Comparison of ENCODE assay signal across 8 mouse cellular contexts in genomic region chr3:68492513-68492912, GRCm38 (mm10).
DNase-seq lines count a peak whose midpoint lies in the region; ATAC-seq and TF ChIP-seq lines count a peak whose summit lies in the region.

No protein-coding gene starts in this region.

- TF ChIP-seq POLR2A in ES-Bruce4 (IDR thresholded peaks at IDR 0.05; ENCODE audit: insufficient read depth, low read length) = no peak

- peak overlapping the region; percentile 15; the same call in 1 of the 2 replicates for H3K4me3 ChIP-seq in ES-Bruce4 (ENCODE audit: low read depth, low read length)
- peak overlapping the region; percentile 71; the same call in 1 of the 2 replicates for H3K4me3 ChIP-seq in embryonic facial prominence, embryonic 13.5 days
- H3K4me3 ChIP-seq in hindbrain, embryonic 15.5 days = no peak overlapping the region
- no peak overlapping the region for H3K4me3 ChIP-seq in liver, embryonic 13.5 days (replicated peaks)
- H3K4me3 ChIP-seq in stomach, postnatal 0 days (ENCODE audit: low read depth, low read length) = peak overlapping the region; percentile 74

- H3K27me3 ChIP-seq in ES-Bruce4 (ENCODE audit: control insufficient read depth, insufficient read depth, low read length, poor library complexity, severe bottlenecking) = no peaks in the 10 kb centered on the region
- H3K27me3 ChIP-seq in embryonic facial prominence, embryonic 13.5 days = no peaks in the 10 kb centered on the region
- H3K27me3 ChIP-seq in hindbrain, embryonic 15.5 days = 0 out of 2 replicates have a peak, but pooled peaks cover 2% of the 10 kb centered on the region
- H3K27me3 ChIP-seq in liver, embryonic 13.5 days = peaks cover 55% of the 10 kb centered on the region
- no peaks in the 10 kb centered on the region for H3K27me3 ChIP-seq in stomach, postnatal 0 days (ENCODE audit: control insufficient read depth, insufficient read depth, low read length)

- TF ChIP-seq EP300 in ES-Bruce4 (IDR thresholded peaks at IDR 0.05; ENCODE audit: insufficient read depth, low read depth, low read length) = peak; percentile 98
- no peak for TF ChIP-seq EP300 in stomach, postnatal 0 days (optimal IDR thresholded peaks at IDR 0.05)

- peak overlapping the region; percentile 93 for H3K9ac ChIP-seq in ES-Bruce4 (ENCODE audit: low read depth, poor library complexity, severe bottlenecking)
- peak overlapping the region; percentile 81; the same call in 1 of the 2 replicates for H3K9ac ChIP-seq in embryonic facial prominence, embryonic 13.5 days
- no peak overlapping the region for H3K9ac ChIP-seq in hindbrain, embryonic 15.5 days
- no peak overlapping the region for H3K9ac ChIP-seq in liver, embryonic 13.5 days
- H3K9ac ChIP-seq in stomach, postnatal 0 days (ENCODE audit: low read length) = peak overlapping the region; percentile 28; the same call in 1 of the 2 replicates

- intact Hi-C loops in gastrocnemius, postnatal 36 days (cut with DNase I) = no loop called here

- H3K9me3 ChIP-seq in ES-Bruce4 (replicated peaks; ENCODE audit: control insufficient read depth, insufficient read depth, low read length, poor library complexity, severe bottlenecking) = no peaks in the 10 kb centered on the region
- no peaks in the 10 kb centered on the region for H3K9me3 ChIP-seq in embryonic facial prominence, embryonic 13.5 days
- no peaks in the 10 kb centered on the region for H3K9me3 ChIP-seq in hindbrain, embryonic 15.5 days
- H3K9me3 ChIP-seq in liver, embryonic 13.5 days (replicated peaks) = no peaks in the 10 kb centered on the region
- no peaks in the 10 kb centered on the region for H3K9me3 ChIP-seq in stomach, postnatal 0 days (ENCODE audit: control insufficient read depth, low read length)

- ATAC-seq in embryonic facial prominence, embryonic 13.5 days (ENCODE audit: insufficient number of reproducible peaks, insufficient read depth, low FRiP score, low TSS enrichment, low read depth) = no peak
- no peak for ATAC-seq in hindbrain, embryonic 15.5 days (ENCODE audit: low FRiP score, low read depth)
- ATAC-seq in liver, embryonic 13.5 days (ENCODE audit: low read depth) = no peak
- peak; percentile 10; the same call in 1 of the 2 replicates for ATAC-seq in stomach, postnatal 0 days (ENCODE audit: low FRiP score, low TSS enrichment)
- ATAC-seq in monocyte, adult 5-6 weeks (replicated peaks; ENCODE audit: insufficient number of reproducible peaks, low FRiP score, low TSS enrichment, poor library complexity, severe bottlenecking) = no peak

- no peak for TF ChIP-seq CTCF in ES-Bruce4 (IDR thresholded peaks at IDR 0.05; ENCODE audit: low read depth, low read length)
- TF ChIP-seq CTCF in stomach, postnatal 0 days (IDR thresholded peaks at IDR 0.05; ENCODE audit: low read depth) = no peak

- no peak for DNase-seq in liver, embryonic 13.5 days
- DNase-seq in stomach, postnatal 0 days (ENCODE audit: low spot score) = no peak
- no peak for DNase-seq in cerebellum, adult 11-12 months
- DNase-seq in gastrocnemius, postnatal 36 days = no peak

- H3K4me1 ChIP-seq in ES-Bruce4 (ENCODE audit: control insufficient read depth, insufficient read depth, low read length) = peaks cover 6% of the 10 kb centered on the region
- H3K4me1 ChIP-seq in embryonic facial prominence, embryonic 13.5 days = peaks cover 35% of the 10 kb centered on the region
- peaks cover 27% of the 10 kb centered on the region for H3K4me1 ChIP-seq in hindbrain, embryonic 15.5 days (replicated peaks)
- H3K4me1 ChIP-seq in liver, embryonic 13.5 days (replicated peaks) = peaks cover 38% of the 10 kb centered on the region
- H3K4me1 ChIP-seq in stomach, postnatal 0 days (replicated peaks; ENCODE audit: control insufficient read depth, insufficient read depth) = 0 out of 2 replicates have a peak, but pooled peaks cover 2% of the 10 kb centered on the region

- H3K36me3 ChIP-seq in ES-Bruce4 (ENCODE audit: control insufficient read depth, insufficient read depth, low read length, poor library complexity, severe bottlenecking) = 0 out of 2 replicates have a peak, but pooled peaks cover 3% of the 10 kb centered on the region
- H3K36me3 ChIP-seq in embryonic facial prominence, embryonic 13.5 days = no peaks in the 10 kb centered on the region
- H3K36me3 ChIP-seq in hindbrain, embryonic 15.5 days = no peaks in the 10 kb centered on the region
- no peaks in the 10 kb centered on the region for H3K36me3 ChIP-seq in liver, embryonic 13.5 days
- H3K36me3 ChIP-seq in stomach, postnatal 0 days (ENCODE audit: control insufficient read depth, insufficient read depth, low read length) = no peaks in the 10 kb centered on the region

- H3K27ac ChIP-seq in ES-Bruce4 (ENCODE audit: insufficient read depth, low read length) = peak overlapping the region; percentile 100
- peak overlapping the region; percentile 88 for H3K27ac ChIP-seq in embryonic facial prominence, embryonic 13.5 days
- peak overlapping the region; percentile 86; the same call in 1 of the 2 replicates for H3K27ac ChIP-seq in hindbrain, embryonic 15.5 days (replicated peaks)
- no peak overlapping the region for H3K27ac ChIP-seq in liver, embryonic 13.5 days
- H3K27ac ChIP-seq in stomach, postnatal 0 days (replicated peaks) = peak overlapping the region; percentile 98

- 12% methylated on average over 3 of the region's 3 CpGs for WGBS in embryonic facial prominence, embryonic 13.5 days
- 32% methylated on average over 3 of the region's 3 CpGs for WGBS in hindbrain, embryonic 15.5 days
- WGBS in liver, embryonic 13.5 days (ENCODE audit: insufficient replicate concordance) = 51% methylated on average over 3 of the region's 3 CpGs
- WGBS in stomach, postnatal 0 days = 29% methylated on average over 3 of the region's 3 CpGs

- peak overlapping the region; percentile 98 for H3K4me2 ChIP-seq in embryonic facial prominence, embryonic 13.5 days
- peak overlapping the region; percentile 89 for H3K4me2 ChIP-seq in hindbrain, embryonic 15.5 days
- H3K4me2 ChIP-seq in liver, embryonic 13.5 days = peak overlapping the region; percentile 94; the same call in 1 of the 2 replicates
- peak overlapping the region; percentile 93 for H3K4me2 ChIP-seq in stomach, postnatal 0 days (replicated peaks; ENCODE audit: low read depth)

Comparison
In these comparisons a context has a peak if more than half of its experiments do, and no peak if none do; other contexts are left out.
1. H3K4me3 ChIP-seq: peak in ES-Bruce4 (single experiment), embryonic facial prominence, embryonic 13.5 days (single experiment) and stomach, postnatal 0 days (single experiment); none in hindbrain, embryonic 15.5 days (single experiment) and liver, embryonic 13.5 days (single experiment).
2. H3K9ac ChIP-seq: peak in ES-Bruce4 (single experiment), embryonic facial prominence, embryonic 13.5 days (single experiment) and stomach, postnatal 0 days (single experiment); none in hindbrain, embryonic 15.5 days (single experiment) and liver, embryonic 13.5 days (single experiment).
3. Peak in every context shown above with its lines, with median percentiles within 50 percentile points of each other: H3K4me2 ChIP-seq.